Mouse (Mus musculus) adrenal gland (tissue): Measurements from ENCODE around the gene Hoxa4.

ENCODE experiments used
- intact Hi-C: fragments of 180-260 bp; cut with DNase I; formaldehyde crosslinking; loops from one replicate; pipeline ENCODE4 v1.15.1; 2025

Hoxa4 gene

DNA sequence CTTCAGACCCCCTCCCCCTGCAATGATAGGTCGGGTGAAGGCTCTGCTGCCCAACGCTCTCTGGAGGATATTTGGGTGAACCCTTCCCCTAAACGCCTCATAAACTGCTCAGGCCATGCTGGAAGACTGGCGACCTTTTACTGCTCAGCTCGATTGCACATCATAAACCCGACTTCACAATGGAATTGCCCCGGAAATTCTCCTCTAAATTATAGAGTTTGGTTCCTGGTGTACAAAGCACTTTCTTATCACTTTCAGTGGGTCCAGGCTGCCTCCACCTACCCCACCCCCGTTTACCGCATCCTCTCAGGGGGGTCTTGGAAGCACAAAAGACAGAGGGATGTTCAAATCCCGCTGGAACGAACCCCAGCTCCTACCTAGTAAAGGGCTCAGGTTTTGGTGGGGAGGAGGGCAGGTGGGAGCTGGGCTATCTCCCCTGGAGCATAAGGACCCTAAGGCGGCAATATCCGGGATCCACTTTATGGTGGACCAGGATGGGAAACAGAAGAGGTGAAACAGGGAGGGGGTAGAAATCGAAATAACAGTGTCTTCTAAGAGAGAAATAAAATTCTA, 27.2 kb upstream of the Hoxa4 start:
- intact Hi-C loops, result no loop called here

GRCm38 (mm10) chr6:52217895-52218642, 26.5 kb upstream of the Hoxa4 start:
- intact Hi-C loops, result no loop called here

DNA sequence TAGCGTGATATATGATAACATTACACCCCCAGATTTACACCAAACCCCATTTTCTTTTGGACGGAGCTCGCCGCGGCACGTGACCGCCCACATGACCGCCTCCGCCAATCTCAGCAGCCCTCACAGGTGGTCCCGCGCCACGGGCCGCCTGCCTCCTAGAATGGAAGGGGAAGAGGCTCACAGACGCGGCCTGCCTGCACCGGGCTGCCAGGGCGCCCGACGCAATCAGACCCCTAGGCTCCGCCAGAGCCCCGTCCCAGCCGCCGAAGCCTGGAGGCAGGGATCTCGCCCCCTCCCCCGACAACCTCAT, 25.9 kb upstream of the Hoxa4 start:
- intact Hi-C loops, result no loop called here

- intact Hi-C loops, result no loop called here
Observed at GRCm38 (mm10) chr6:52216691-52217458, 25.3 kb upstream of the Hoxa4 start.

- intact Hi-C loops, result no loop called here
Observed at GRCm38 (mm10) chr6:52215771-52216535, 24.4 kb upstream of the Hoxa4 start.

DNA sequence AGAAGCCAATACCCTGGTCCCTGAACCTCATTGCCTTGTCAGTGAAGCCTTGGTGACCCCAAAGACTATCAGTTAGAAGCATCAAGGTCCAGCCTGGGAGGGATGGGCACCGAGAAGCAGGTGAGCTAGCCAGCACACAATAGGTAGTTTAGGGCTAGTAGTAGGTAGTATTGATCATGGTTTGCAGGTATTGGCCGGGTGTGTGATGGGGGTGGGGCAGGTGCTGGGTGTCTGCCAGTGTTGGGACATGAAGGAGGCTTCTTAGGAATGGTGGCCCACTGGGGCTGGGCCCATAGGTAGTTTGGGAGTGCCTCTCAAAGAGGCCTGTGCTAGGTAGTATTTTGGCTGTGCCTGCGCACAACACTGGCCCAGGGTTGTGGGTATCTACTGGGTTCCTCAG, 23.5 kb upstream of the Hoxa4 start:
- intact Hi-C loops, result no loop called here

- intact Hi-C loops, result no loop called here
Observed at GRCm38 (mm10) chr6:52214271-52214670, 22.7 kb upstream of the Hoxa4 start.

DNA sequence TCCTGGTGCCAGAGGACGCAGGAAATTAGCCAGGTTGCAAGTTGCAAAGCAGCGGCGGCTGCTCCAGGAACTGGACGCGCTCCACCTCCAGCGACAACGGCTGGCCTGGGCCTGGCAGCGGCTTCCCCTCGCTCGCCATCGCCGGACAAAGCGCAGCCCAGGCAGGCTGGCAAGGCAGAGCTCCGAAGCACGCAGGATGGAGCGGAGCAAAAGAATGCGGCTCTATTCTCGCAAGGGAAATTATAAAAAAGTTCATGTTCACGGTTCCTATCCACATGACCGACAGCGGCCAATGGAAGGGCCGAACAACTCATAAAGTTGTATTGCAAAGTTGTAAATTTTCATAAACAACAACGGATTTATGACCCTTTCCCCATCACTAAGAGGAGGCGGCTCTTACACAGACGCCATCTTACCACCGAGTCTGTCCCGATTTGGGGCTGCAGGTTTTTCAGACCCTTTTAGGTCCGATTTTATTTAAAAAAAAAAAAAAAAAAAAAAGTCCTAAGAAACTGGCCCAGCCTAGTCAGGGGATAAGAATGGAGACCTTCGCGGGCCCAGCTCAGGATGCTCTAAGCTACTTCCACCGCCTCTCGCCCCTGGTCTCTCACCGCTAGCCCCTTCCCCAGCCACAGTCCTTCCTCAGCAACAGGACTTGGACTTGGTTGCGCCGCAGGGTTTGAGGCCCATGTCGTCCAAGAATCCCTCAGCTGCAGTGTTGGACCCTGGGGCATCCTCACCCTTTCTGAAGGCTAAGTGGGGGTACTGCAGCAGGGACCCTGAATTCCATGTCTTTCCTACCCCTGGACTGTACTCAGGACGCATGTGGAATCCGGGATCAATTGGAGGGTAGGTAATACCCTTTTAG, 21.8 kb upstream of the Hoxa4 start, which contains the start of the genes Hoxa3 and Gm28308:
TSS of gene Hoxa3 (minus strand) at position 218 of the 868 bp plus-strand sequence.
TSS of gene Gm28308 (minus strand) at position 221 of the 868 bp plus-strand sequence.
- intact Hi-C loops, result no loop called here

DNA sequence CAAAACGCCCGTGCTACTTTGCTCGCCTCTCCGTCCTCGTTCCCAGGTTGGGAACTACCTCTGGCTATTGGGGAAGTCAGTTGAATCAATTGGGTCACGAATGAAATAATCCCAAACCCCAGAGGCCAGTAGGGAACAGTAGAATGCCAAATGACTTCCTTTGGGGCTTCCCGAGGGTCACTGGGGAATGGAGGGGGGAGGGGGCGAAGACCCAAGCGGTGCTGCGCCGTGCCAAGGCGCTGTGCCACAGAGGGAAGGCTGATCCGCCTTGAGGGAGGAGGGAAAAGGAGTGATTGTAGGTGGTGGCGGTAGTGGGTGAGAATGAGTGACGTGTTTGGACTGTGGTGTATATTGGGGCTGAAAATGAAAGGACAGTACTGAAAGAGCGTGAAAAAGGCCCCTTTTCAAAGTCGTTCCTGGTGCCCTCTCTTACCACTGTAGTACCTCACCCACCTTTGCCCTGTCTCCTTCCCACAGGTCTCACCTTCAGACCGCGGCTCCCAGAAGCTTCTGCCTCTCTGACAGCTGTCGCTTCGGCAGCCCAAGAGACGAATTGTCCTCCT, 21.1 kb upstream of the Hoxa4 start:
- intact Hi-C loops, result no loop called here

DNA sequence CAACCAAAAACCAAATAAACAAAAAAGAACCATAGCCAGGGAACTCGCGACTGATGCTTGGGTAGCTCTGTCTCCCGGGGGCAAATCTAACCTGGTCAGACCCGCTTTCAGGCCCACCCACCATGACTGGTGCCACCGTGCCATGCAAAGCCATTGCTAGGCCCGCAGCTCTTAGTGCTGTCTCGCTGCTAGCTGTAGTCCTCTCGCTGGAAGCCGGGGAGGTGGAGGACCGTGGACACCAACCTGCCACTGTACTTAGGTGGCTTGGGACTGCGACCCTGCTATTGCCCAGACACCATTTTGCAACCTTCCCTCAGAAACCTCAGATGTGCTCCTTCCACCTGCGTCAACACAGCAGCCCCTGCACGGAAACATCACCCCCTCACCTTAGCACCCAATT, 20.4 kb upstream of the Hoxa4 start:
- intact Hi-C loops, result no loop called here

DNA sequence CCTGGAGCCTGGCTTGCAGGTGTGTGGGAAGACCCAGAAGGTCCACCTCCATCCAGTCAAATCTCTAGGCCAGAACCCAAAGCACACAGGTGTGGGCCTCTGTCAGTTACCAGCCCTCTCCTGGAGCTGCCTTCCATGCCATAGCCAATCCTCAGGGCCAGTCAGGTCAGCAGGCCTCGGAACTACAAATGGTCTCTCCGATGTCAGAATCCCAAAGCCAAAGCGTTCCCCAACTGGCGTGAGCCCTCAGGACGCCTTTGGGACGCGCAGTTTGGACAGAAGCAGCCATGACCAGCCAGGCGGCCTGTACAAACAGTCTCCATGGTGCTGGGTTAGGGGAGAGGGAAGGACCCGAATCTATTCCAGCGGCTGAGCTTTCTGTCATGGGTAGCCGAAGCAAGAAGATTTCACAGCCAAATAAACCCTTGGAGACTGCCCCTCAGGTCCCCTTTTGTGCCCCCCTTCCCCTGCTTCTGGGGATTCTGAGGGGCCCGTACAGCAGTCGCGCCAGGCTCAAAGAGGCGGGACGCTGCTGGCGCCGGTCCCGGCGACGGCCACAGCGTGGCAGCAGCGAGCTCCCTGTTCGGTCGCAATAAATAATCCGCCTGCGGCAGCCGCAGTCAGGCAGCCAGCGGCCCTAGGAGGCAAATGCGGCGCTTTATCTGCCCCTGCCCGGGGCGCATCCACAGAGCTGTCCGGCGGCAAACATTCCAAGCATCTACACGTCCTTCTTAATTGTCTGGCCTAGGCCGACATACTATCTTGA, 19.8 kb upstream of the Hoxa4 start:
- intact Hi-C loops, result no loop called here

DNA sequence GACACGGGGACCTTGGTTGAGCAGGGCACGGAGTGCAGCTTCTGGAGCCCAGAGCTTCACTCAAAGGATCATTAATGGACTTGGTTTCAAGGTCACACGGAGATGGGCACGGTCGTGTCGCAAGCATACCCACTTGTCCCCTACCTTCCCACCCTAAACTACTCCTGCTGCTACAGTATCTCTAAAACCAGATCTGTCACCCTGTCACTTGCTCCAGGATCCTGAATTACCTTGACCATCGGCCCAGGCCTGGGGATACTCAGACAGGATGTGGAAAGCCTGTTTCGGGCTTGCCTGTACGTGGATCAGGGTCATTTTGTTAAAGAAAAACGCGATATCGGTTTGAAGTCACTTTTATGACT, 18.1 kb upstream of the Hoxa4 start:
- intact Hi-C loops, result no loop called here

GRCm38 (mm10) chr6:52208868-52209684, 17.5 kb upstream of the Hoxa4 start:
- intact Hi-C loops, result no loop called here

GRCm38 (mm10) chr6:52208072-52208867, 16.7 kb upstream of the Hoxa4 start, which contains the start of gene Hoxa6:
Gene Hoxa6, minus strand, starts transcription at chr6:52208722.
- intact Hi-C loops, result no loop called here

DNA sequence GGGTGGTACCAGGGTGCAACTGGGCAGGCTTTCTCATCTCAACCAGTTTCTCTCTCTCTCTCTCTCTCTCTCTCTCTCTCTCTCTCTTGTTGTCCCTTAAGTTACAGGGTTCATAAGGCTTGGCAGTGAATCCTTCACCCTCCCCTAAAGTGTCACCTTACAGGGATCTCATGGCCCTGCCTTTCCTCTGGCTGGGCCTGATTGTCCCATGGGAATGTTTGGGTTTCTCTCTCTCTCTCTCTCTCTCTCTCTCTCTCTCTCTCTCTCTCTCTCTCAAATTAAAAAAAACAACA, 16.1 kb upstream of the Hoxa4 start:
- intact Hi-C loops, result no loop called here

- intact Hi-C loops, result no loop called here
Observed at GRCm38 (mm10) chr6:52206882-52207683, 15.5 kb upstream of the Hoxa4 start.
